13 mouse cellular contexts compared by ENCODE assay signal in the genomic region with DNA sequence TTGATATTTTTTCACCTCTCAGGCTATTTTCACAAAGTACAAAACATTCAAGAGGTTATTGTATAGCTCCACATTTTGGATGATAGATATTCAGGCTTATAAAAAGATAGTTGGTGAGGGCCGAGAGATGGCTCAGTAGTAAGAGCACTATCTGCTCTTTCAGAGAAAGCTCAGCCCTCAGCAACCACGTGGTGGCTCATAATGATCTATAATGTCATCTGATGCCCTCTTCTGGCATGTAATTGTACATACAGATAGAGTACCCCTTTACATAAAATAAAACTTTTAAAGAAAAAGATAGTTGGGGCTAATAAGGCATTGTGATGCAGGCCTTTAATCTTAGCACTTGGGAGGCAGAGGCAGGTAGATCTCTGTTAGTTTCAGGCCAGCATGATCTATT. TPM values are rescaled to one million over a fixed set of nuclear protein-coding genes. Genes with fewer than 3 reads are reported as not detected.
DNase-seq lines count a peak whose midpoint lies in the region; ATAC-seq and TF ChIP-seq lines count a peak whose summit lies in the region.
"Had no signal": no experiment of that assay in that cellular context is flagged by ENCODE, and none has a peak within 500 bp of the region (broad histone marks: within the 10 kb centered on the region; RNA-seq: fewer than 3 reads in every experiment).

No protein-coding gene starts in this region.

- no peak for TF ChIP-seq POLR2A in lung, adult 2 months (IDR thresholded peaks at IDR 0.05; ENCODE audit: borderline replicate concordance, extremely low read depth, low read depth, low read length)

- ATAC-seq in hindbrain, embryonic 14.5 days (ENCODE audit: low FRiP score), result no peak
- ATAC-seq in hindbrain, embryonic 12.5 days (ENCODE audit: low FRiP score), result no peak
- no peak for ATAC-seq in liver, postnatal 0 days

- H3K27ac ChIP-seq in hindbrain, embryonic 14.5 days, result no peak overlapping the region
- H3K27ac ChIP-seq in hindbrain, embryonic 12.5 days, result no peak overlapping the region
- no peak overlapping the region for H3K27ac ChIP-seq in liver, postnatal 0 days (ENCODE audit: low read depth)

- H3K36me3 ChIP-seq in hindbrain, embryonic 14.5 days (replicated peaks; ENCODE audit: control insufficient read depth, insufficient read depth), result peaks cover 41% of the 10 kb centered on the region
- peaks cover 42% of the 10 kb centered on the region for H3K36me3 ChIP-seq in hindbrain, embryonic 12.5 days
- peaks cover 40% of the 10 kb centered on the region for H3K36me3 ChIP-seq in liver, postnatal 0 days (replicated peaks; ENCODE audit: insufficient read depth, low read length)

- no peak overlapping the region for H3K9ac ChIP-seq in hindbrain, embryonic 14.5 days
- no peak overlapping the region for H3K9ac ChIP-seq in hindbrain, embryonic 12.5 days
- no peak overlapping the region for H3K9ac ChIP-seq in liver, postnatal 0 days (replicated peaks)

- peak overlapping the region; percentile 95; the same call in 1 of the 2 replicates for H3K4me2 ChIP-seq in hindbrain, embryonic 14.5 days (replicated peaks)
- no peak overlapping the region for H3K4me2 ChIP-seq in hindbrain, embryonic 12.5 days (replicated peaks)
- H3K4me2 ChIP-seq in liver, postnatal 0 days (ENCODE audit: low read depth, low read length), result 0 out of 2 replicates have a peak overlapping the region, but pooled peaks have one; percentile 98

- H3K4me1 ChIP-seq in hindbrain, embryonic 14.5 days (replicated peaks; ENCODE audit: control insufficient read depth, insufficient read depth, low read length), result peaks cover 27% of the 10 kb centered on the region
- H3K4me1 ChIP-seq in hindbrain, embryonic 12.5 days, result peaks cover 22% of the 10 kb centered on the region
- H3K4me1 ChIP-seq in liver, postnatal 0 days (ENCODE audit: insufficient read depth), result peaks cover 18% of the 10 kb centered on the region
- peaks cover 3% of the 10 kb centered on the region for H3K4me1 ChIP-seq in lung, adult 2 months (ENCODE audit: control insufficient read depth, insufficient read depth, low read length)

- WGBS in hindbrain, embryonic 14.5 days, result 64% methylated on average over 2 of the region's 2 CpGs
- 65% methylated on average over 2 of the region's 2 CpGs for WGBS in hindbrain, embryonic 12.5 days
- WGBS in liver, postnatal 0 days (ENCODE audit: insufficient replicate concordance), result 34% methylated on average over 2 of the region's 2 CpGs
- WGBS in lung, adult 2 months, result 34% methylated on average over 2 of the region's 2 CpGs

- no peaks in the 10 kb centered on the region for H3K9me3 ChIP-seq in hindbrain, embryonic 14.5 days (ENCODE audit: control insufficient read depth, low read length)
- no peaks in the 10 kb centered on the region for H3K9me3 ChIP-seq in hindbrain, embryonic 12.5 days (replicated peaks)
- H3K9me3 ChIP-seq in liver, postnatal 0 days (ENCODE audit: low read length), result no peaks in the 10 kb centered on the region
- H3K9me3 ChIP-seq: G1E had no signal

- no peaks in the 10 kb centered on the region for H3K27me3 ChIP-seq in hindbrain, embryonic 14.5 days (ENCODE audit: control insufficient read depth, insufficient read depth, low read length)
- no peaks in the 10 kb centered on the region for H3K27me3 ChIP-seq in hindbrain, embryonic 12.5 days
- H3K27me3 ChIP-seq in liver, postnatal 0 days (ENCODE audit: insufficient read depth, low read length), result no peaks in the 10 kb centered on the region

- TF ChIP-seq EP300 in liver, postnatal 0 days (IDR thresholded peaks at IDR 0.05; ENCODE audit: low read depth), result no peak

- H3K4me3 ChIP-seq in hindbrain, embryonic 14.5 days (replicated peaks; ENCODE audit: low read length), result no peak overlapping the region
- H3K4me3 ChIP-seq in hindbrain, embryonic 12.5 days, result no peak overlapping the region
- H3K4me3 ChIP-seq in liver, postnatal 0 days (ENCODE audit: low read depth, low read length), result no peak overlapping the region
- no peak overlapping the region for H3K4me3 ChIP-seq in lung, adult 2 months (replicated peaks; ENCODE audit: extremely low read depth, low read depth, low read length)

- no peak for DNase-seq in hindbrain, embryonic 14.5 days (ENCODE audit: low spot score)
- peak; percentile 71 for DNase-seq in 416B (ENCODE audit: low read depth)
- DNase-seq in R1 (ENCODE audit: low read depth, low spot score), result peak; percentile 48
- no peak for DNase-seq in liver, postnatal 0 days
- no peak for DNase-seq in cerebellum, postnatal 10 days
- DNase-seq in urinary bladder, adult 2 months (ENCODE audit: low spot score), result no peak
- DNase-seq in lung, adult 2 months, result no peak
- DNase-seq: kidney, postnatal 10 days had no signal

- peak; percentile 22; the same call in 1 of the 2 replicates for TF ChIP-seq CTCF in liver, postnatal 0 days (IDR thresholded peaks at IDR 0.05; ENCODE audit: low read depth)
- TF ChIP-seq CTCF in lung, adult 2 months (IDR thresholded peaks at IDR 0.05; ENCODE audit: insufficient read depth, low read length), result no peak

RNA-seq across cellular contexts. Expression of gene Supt7l, which starts 1.0 kb away (rescaled TPM):
- polyA plus RNA-seq in hindbrain, embryonic 14.5 days (2014; fragmentation: Nextera tagmentation; extraction: Ambion mirVana), result 13.3 and 18.3 TPM in 2 replicates
- 28.5 and 34.1 TPM in 2 replicates for polyA plus RNA-seq in hindbrain, embryonic 12.5 days (2016; fragmentation: Nextera tagmentation; extraction: Ambion mirVana)
- polyA plus RNA-seq in liver, postnatal 0 days (2015; fragmentation: Nextera tagmentation; extraction: Ambion mirVana), result 4.9 and 5.2 TPM in 2 replicates
- 12.9 and 16.7 TPM in 2 replicates for polyA plus RNA-seq in urinary bladder, adult 2 months (2012; rRNA removed)
- polyA plus RNA-seq in lung, adult 2 months (2012; rRNA removed), result 10.9 and 13.3 TPM in 2 replicates

RNA-seq across cellular contexts. Expression of gene Slc4a1ap, which starts 1.8 kb away (rescaled TPM):
- polyA plus RNA-seq in hindbrain, embryonic 14.5 days (2014; fragmentation: Nextera tagmentation; extraction: Ambion mirVana), result 27.0 and 31.8 TPM in 2 replicates
- 35.2 and 40.1 TPM in 2 replicates for polyA plus RNA-seq in hindbrain, embryonic 12.5 days (2016; fragmentation: Nextera tagmentation; extraction: Ambion mirVana)
- polyA plus RNA-seq in liver, postnatal 0 days (2015; fragmentation: Nextera tagmentation; extraction: Ambion mirVana), result 8.2 and 8.7 TPM in 2 replicates
- polyA plus RNA-seq in urinary bladder, adult 2 months (2012; rRNA removed), result 17.1 and 18.8 TPM in 2 replicates
- polyA plus RNA-seq in lung, adult 2 months (2012; rRNA removed), result 13.4 and 15.8 TPM in 2 replicates

RNA-seq across cellular contexts. Expression of gene Gpn1, which starts 34.0 kb away (rescaled TPM):
- 67.8 and 75.2 TPM in 2 replicates for polyA plus RNA-seq in hindbrain, embryonic 14.5 days (2014; fragmentation: Nextera tagmentation; extraction: Ambion mirVana)
- 68.5 and 80.6 TPM in 2 replicates for polyA plus RNA-seq in hindbrain, embryonic 12.5 days (2016; fragmentation: Nextera tagmentation; extraction: Ambion mirVana)
- 10.9 TPM in 2 replicates for polyA plus RNA-seq in liver, postnatal 0 days (2015; fragmentation: Nextera tagmentation; extraction: Ambion mirVana)
- polyA plus RNA-seq in urinary bladder, adult 2 months (2012; rRNA removed), result 13.2 and 13.7 TPM in 2 replicates
- 10.8 and 14.1 TPM in 2 replicates for polyA plus RNA-seq in lung, adult 2 months (2012; rRNA removed)

RNA-seq across cellular contexts. Expression of gene 4930548H24Rik, which starts 43.0 kb away (rescaled TPM):
- polyA plus RNA-seq in hindbrain, embryonic 14.5 days (2014; fragmentation: Nextera tagmentation; extraction: Ambion mirVana), result not detected in 2 replicates
- not detected in 2 replicates for polyA plus RNA-seq in hindbrain, embryonic 12.5 days (2016; fragmentation: Nextera tagmentation; extraction: Ambion mirVana)
- polyA plus RNA-seq in liver, postnatal 0 days (2015; fragmentation: Nextera tagmentation; extraction: Ambion mirVana), result not detected in 2 replicates
- polyA plus RNA-seq in urinary bladder, adult 2 months (2012; rRNA removed), result 0.06 and 0.10 TPM in 2 replicates
- not detected in 2 replicates for polyA plus RNA-seq in lung, adult 2 months (2012; rRNA removed)
- polyA plus RNA-seq: G1E; gonadal fat pad, adult 2 months; neural tube, embryonic 14.5 days; spleen, adult 2 months had no signal

Comparison
In these comparisons a context has a peak if more than half of its experiments do, and no peak if none do; other contexts are left out.
1. DNase-seq: peak in 416B (single experiment) and R1 (single experiment); none in hindbrain, embryonic 14.5 days (single experiment), liver, postnatal 0 days (single experiment), cerebellum, postnatal 10 days (0 of 2), urinary bladder, adult 2 months (single experiment) and lung, adult 2 months (single experiment).